Mouse (Mus musculus): ENCODE results near the gene Cbx4.

Cbx4 gene

DNA sequence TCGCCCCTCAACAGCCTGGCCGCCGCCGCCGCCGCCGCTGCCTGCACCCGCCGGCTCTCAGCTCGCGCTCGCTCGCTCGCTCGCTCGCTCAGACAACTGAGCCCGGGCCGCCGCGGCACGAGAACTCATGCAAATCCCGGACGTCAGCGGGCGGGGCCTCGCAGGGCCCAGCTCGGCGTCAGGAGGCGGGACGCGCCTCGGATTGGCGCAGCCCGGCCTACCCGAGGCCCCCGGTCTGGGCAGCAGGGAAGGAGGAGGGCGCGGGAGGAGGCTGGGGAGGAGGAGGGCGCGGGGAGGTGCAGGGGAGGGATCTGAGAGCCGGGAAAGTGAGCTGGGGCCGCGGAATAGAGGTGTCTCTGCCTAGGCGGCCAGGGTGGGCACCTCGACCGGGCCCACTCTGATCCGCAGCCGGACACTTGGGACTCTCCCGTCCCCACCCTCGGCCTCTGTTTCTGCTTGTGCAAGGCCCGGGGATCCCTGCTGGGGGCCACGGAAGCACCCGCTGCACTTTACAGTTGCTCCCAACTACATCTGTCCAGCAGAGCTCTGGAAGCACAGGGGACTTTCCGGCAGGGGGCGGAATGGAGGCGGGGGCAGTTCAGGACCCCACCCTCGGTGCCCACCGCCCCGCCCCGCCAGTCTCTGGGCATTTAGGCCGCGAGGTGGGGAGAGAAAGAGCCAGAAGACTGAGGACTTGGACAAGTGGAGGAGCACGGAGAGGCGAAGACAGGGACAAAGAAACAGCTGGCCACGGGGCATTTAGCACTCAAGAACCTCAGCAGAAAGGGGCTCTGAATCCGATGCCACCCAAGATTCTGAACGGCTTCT is at the start of gene Cbx4:
TSS of gene Cbx4 (minus strand) at position 78 of the 828 bp plus-strand sequence.
- peak; percentile 94 for DNase-seq

DNA sequence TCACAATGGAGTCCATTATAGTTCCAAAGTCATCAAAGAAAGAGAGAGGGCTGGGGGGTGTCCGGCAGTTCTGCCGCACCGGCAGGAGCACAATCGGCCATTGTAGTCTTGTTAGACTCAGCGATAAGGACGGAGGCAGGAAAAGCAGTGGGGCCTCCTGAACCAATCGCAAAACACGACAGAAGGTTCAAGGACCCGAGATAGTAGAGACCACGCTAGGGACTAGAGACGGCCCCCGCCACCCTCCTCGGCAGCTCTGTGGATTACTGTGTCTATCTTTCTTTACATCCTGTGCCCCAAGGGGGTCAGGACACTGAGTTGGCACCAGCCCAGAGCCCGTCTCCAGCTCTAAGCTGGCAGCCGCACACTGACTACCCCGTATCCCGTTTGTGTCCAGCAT is 48.6 kb upstream of the Cbx4 start:
- peak; percentile 52 for DNase-seq

DNA sequence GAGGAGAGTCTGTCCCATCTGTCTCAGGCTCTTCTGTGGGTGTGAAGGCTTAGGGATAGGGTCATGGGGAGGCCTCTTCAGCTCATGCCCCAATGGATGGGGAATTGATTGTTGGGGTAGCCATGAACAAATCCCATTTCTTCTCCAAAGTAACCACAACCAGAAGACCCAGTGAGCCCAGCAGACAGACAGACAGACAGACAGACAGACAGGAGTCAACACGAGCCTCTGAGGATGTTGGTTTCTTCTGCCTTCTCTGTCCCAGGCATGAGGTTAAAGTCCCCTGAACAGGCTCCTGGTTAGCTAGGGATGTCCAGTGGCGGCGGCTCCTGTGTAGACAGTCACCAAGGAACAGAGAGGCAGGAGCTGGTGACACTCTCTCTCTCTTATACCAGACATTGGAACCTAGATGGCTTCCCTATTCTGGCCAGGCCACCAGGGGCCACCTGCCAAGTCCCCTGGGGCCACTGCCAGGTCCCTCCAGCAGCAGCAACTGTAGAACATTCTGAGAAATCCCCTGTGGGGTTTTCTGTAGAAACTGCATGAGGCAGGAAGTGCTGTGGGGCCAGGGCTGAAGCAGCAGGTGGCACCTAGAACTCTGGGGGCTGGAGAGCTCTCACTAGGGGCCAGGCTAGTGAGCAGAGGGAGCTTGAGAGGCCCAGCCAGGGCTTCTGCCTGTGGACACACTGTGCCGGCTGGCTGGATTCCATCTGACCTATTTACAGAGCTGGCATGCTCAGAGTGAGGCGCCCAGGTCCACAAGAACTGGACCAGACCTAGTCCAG is 47.6 kb upstream of the Cbx4 start:
- DNase-seq, result peak; percentile 65

DNA sequence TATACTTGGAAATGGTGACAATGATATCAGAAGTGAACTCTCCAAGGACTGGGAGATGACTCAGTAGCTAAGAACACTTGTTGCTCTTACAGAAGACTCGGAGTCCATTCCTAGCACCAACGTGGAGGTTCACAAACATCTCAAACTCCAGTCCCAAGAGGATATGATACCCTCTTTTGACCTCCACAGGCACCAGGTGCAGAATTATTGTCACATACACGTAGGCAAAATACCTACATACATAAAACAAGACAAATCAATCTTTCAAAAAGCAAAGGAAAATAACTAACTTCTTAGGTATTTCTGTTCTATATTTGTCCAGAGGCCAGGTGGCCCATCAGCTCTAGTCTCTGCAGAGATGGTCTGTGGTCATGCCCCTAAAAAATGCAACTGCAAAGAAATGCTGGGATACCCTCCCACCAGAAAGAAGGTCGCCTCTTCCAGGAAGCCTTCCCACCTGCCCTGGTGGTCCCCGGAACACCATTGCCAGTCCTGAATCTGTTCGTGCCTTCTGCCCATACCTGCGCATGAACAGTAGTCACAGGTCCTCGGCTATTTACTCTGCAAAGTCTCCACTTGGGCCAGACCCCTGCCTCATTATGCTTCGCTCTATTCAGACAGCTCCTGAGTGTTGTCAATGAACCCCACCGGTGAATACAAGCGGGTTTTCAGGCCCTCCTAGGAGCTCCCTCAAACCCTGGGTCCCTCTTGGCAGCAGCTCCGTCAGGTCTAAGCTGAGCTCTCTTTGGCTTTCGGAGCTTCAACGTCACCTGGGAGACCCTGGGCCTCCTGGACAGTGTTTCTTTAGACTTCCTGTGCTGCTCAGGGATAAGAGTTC is 46.4 kb upstream of the Cbx4 start:
- DNase-seq, result no peak

DNA sequence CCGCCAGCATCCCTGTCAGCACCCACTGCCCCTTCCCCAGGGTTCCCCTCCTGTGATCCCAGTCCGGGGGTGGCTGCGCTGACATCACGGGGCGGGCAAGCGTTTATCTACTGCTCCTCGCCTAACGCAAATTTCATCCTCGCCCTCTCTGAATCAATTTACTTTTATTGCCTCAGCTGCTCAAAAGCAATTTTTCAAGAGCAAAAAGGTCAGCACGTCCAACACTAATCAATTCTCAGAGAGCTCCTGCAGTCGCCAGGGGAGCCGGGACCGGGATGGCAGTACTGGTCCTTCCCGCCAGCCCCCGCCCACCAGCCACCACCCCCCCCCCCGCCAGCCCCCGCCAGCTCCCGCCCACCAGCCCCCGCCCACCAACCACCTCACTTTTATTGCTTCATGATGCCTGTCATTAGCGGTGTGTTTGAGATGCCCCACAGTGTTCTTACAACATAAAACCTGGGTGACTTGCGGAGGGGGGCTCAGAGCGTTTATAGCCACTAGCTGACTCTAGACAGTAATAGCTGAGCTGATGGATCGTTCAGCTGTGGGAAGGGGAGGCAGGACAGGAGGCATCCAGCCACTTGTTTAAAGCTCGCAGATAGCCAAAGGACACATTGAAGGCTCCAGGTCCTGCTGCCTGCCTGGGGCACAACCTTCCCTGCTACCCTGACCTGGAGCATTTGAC is 44.2 kb upstream of the Cbx4 start:
- DNase-seq, result no peak

DNA sequence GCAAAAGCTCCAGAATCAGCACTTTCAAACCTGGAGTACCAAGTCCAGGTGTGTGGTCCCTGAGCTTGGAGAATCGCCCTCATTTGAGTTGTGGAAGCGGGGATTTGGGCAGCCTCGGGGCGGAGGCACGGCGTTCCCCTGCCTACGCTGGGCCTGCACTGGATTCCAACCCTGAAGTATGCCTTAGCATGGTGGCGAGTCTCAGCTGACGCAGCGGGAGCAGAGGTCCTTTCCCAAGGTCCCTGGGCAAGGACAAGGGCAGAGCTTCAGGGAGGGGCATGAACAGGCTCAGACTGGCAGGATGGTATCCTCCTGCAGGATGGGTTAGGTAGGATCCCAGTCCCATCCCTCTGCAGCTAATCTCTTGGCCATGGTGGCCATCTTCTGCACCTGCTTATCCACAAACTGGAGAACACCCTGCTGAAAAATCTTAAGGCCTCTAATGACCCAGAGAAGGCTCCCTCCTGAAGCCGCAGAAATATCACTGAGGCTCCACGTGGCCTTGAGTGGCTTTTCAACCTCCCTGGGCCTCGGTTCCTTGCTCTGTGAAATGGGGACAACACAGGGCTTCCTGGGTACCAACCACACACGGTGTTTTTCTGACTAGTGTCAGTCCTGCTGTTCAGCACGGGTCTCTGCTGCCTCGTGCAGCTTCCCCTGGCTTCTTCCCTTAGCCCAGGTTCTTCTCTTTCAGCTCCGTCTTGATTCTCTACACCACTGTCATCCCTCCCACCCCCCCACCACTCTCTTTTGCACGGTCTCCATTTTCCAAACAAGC is 43.4 kb upstream of the Cbx4 start:
- DNase-seq, result no peak

DNA sequence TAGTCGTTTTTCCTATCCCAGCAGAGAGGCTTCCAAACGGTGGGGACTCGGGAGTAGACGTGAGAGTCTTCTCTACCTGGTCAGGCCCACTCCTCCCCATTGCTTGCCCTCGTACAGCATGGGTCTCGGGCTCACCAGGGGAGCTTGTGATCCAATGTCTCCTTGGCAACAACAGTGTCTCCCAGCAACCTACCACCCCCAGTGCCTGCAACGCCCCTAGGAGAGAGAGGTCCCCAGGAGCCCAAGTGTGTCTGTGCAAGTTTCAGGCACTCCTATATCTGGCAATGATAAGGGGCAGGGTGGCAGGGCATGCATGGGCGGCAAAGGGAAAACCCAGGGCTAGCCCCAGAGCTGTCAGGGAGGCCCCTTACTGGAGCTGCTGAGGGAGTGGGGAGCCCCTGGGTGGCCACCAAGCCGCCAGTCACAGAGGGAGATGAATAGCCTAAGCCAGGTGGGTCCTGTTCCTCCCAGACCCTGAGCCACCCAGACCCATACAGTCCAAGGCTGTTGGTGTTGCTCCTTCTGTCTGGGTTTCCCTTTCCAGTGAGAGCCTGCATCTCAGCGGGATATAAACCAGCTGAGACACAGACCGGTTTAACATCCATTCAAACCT is 42.8 kb upstream of the Cbx4 start:
- DNase-seq, result no peak

DNA sequence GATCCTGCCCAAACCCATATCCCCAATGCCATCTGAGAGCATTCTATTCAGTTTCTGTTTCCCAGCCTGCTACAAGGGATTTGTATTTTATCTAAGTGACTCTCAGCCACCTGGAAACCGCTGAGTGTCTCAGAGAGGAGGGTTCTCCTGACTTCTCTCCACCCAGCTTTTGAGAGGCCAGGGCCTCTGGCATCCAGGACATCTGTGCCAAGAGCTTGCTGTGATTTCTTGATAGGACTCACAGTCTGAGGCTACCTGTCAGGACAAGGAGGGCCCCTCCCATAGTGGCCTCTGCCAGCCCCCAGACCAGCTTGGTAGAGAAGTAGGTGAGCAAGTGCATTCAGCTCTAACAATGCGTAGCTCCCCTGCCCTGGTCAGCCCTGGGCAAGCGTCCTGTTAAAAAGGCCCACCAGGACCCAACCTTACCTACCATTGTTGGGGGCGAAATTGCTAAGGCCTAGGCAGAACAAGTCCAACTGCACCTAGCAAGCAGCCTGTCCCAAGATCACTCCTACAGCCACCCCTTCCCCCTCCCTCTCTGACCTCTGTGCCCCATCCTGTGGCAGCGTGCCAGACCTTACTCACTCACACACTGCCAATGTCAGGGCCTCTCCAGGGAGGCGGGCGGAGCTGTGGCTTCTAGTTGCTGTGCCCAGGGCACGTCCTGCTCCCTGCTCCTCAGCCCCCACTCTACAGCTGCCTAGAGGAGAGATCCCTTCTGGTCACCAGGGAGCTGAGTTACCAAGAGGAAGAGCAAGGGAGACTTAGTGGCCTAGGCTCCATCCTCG is 41.9 kb upstream of the Cbx4 start:
- DNase-seq, result peak; percentile 41

DNA sequence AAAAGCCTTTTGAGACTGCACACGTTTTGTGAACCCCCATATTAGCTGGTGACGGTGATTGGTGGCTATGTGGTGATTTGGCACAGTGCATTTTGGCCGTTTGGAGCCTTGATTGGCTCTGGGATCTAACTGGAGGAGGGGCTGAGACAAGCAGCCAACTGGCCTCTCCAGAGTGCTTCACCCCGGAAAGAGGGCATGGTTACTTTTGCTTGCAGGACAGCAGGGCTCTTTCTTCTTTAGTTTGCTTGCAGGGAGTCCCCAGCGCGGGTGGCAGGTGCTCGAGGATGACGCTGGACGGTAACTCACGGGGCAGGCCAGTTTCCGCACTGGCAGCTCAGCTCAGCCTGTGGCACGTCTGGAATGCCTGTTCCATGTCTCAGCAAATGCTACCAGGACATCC is 41.1 kb upstream of the Cbx4 start:
- DNase-seq, result no peak

DNA sequence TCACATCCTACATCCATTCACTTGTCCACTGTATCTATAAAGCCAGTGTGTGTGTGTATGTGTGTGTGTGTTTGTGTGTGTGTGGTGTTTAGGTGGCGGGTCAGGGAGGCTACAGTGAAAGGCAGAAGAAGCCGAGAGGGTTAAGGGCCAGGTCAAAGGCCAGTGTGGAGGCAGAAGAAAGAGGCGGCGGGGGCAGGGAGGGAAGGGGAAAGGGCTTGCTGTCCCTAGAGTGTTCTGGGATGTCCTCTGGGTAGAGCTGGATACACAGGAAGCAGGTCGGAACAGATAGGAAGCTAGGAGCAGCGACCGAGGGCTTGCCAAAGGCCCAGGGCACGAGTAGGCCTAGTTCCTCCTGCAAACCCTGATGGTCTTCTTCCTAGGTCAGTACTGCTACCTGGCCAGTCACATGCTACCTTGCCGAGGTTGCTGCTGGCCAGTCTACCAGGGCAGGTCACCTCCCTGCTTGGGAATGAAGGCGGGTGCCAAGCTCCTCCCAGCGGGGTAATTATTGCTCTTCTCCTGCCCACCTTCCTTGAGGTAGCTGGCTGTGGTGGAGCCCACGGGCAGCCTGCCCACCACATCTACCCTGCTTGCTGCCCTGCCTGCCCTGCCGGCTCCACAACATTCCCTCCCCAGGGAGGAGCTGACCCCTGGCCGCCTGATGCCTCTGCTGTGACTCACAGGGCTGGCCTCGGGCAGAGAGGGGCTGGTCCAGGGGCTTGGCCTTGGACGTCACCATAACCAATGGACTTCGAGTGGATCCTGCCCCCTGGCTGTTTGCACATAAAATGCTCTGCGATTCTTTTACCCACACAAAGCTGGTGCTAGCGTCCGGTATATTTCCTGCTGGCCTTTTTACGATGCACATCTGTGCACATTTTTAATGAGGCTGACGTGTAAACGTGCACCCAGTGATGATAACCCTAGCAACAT is 40.2 kb upstream of the Cbx4 start:
- no peak for DNase-seq

DNA sequence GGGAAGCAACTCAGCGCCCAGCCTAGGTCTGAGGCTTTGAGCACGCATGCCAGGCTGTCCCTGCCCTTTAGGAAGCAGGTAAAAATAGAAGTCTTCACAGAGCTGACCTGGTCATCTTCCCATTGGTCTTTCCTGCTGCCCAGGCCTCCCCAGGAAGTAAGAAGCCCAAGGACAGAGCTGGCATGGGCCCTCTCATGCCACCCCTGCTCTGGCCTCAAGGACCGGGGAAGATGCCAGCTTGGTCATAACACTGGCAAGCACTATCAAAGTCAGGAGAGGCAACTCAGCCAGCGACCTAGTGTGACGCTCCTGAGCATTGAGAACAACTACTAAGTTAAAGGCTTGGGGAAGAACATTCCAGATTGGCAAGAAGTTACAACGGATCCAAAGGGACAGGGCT is 38.5 kb upstream of the Cbx4 start:
- no peak for DNase-seq

DNA sequence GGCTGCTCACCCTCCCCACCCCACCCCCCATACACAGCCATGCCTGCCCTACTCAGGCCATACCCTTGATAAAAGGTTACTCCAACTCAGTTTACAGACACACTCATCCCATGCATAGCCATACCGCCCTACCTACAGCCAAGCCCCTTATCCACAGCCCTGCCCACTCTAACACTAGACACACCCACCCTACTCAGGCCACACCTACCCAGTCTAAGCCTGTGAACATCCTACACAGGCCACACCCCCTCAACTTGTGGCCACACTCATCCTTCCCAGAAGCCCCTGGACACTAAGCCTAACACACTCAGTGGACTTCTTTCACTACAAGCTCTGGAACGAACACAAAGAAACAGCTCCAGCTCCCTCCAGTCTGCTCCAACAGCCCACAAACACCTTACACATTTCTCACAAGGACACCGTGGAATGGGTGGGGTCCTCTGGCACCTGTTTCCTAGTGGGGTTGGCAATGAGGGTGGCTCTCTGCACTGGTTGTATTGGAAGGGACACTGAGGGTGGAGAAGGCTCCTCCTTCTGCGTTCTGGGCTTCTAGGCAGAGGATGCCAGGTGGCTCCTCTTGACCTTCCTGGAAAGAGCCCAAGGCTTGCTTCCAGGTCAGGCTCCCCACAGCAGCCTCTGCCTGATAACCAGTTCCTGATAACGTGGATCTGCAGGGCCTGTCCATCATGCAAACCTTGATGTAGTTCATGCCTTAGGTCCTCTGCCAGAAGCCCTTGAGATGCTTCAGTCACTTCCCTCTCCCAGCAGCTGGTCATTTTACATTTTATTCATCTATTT is 37.7 kb upstream of the Cbx4 start:
- DNase-seq, result no peak

DNA sequence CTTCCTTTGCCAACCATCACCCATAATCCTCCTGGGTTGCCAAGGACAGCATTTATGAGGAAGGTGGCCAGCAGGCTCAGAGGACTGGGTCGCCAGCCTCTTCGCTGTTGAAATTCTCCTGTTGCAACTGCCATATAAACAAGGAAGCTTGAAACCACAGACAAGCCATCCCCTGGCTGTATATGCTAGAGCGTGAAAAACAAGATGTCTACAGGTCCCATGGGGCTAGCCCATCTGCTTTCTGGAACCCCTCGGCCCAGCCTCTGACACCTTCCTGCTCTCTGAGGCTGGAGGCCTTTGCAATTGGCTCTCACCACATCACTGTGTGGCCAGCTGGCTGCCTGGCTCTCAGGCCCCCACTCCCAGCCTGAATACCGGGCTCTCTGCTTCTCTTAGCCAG is 36.4 kb upstream of the Cbx4 start:
- no peak for DNase-seq

DNA sequence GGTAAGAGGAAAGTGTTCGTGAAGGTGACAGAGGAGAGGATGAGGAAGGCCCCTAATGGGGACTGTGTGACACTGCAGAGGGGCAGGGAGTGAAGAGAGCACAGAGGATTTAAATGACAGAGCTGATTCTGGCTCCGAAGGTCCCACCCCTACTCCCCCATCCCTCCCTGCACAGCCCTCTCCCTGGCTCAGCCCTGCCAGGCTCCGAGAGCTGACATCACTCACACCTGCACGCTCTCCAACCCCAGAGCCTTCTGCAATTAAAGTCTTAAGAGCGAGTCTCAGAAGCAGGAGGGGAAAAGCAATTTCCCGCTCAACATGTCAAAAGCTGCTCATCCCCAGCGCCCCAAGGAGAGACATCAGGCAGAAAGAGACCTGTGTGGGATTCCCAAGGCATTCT is 32.9 kb upstream of the Cbx4 start:
- DNase-seq, result no peak

DNA sequence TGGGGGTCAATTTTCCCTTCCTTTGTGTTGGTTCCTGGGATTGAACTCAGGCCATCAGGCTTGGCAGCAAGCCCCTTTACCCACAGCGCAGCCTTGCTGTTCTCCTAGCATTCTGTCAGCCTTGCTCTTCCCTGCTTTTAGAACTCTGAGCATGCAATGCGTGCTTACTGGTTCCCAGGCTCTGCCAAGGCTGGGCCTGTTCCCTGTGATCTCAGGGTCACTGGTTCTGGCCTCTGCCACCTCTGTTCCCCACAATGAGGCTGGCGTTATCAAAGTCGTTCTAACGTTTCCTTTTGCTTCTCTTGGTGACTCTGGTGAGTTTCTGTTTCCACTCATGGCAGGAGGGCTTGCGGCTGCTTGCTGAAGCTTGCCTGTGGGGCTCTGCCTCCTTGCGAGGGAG is 31.9 kb upstream of the Cbx4 start:
- DNase-seq, result no peak

DNA sequence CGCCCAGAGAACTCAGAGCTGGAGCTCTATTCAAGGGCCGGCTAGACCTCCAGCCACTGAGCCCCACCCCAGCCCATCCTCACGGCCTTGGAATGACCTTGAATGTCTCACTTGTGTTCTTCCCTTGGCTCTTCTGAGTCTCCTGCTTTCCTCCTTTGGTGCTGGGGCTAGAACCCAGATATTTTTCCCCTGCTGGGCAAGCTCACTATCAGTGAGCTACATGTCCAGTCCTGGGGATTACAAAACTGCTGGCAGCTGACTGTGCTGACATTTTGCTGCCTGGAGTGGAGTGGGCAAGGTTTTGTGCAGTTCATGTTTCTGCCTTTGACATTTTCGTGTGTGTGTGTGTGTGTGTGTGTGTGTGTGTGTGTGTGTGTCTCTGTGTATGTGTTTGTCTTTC is 31.0 kb upstream of the Cbx4 start:
- no peak for DNase-seq

DNA sequence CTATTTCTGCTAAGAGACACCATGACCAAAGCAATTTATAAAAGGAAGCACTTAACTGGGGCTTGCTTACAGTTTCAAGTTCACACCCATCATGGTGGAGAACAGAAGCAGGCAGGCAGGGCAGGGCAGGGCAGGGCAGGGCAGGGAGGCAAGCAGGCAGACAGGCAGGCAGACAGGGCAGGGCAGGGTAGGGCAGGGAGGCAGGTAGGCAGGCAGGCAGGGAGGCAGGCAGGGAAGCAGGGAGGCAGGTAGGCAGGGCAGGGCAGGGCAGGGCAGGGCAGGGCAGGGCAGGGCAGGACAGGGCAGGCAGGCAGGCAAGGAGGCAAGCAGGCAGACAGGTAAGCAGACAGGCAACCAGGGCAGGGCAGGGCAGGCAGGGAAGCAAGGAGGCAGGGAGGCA is 26.7 kb upstream of the Cbx4 start:
- DNase-seq, result no peak

DNA sequence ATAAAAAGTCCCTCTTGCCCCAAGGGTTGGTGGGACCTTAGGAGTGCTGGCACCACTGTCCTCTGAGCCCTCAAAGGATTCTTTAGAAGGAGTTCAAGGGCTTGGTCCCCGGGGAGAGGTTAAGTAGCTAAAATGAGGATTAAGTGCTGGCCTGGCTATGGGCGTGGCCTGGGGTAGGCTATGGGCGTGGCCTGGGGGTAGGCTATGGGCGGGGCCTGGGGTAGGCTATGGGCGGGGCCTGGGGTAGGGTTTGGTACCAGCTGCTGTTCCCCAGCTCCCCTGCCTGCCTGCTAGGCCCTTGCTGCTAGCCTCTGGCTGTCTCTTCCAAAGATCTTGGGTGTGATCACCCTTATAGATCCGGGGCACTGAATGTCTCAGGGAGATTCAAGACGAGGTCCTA is 25.3 kb upstream of the Cbx4 start:
- peak; percentile 71 for DNase-seq
